Mouse (Mus musculus): Measurements from ENCODE around the gene Dcbld1. TPM values are rescaled to one million over a fixed set of nuclear protein-coding genes. Genes with fewer than 3 reads are reported as not detected.
A peak's percentile ranks its signal among the peaks of the same experiment; 100 is the strongest.

Dcbld1 gene
- polyA plus RNA-seq, 2 experiments: 9.2 to 11.5 TPM

GRCm38 (mm10) chr10:52234654-52234981 is 1.2 kb downstream of the Dcbld1 start:
- H3K4me3 ChIP-seq (replicated peaks; ENCODE audit: low read length): peak overlapping the region; percentile 83
- no peak for DNase-seq (ENCODE audit: low spot score)
- no peak overlapping the region for H3K27ac ChIP-seq (replicated peaks; ENCODE audit: low read depth, low read length)
- no peak for ATAC-seq (ENCODE audit: low FRiP score, low read depth)
- no peak for TF ChIP-seq POLR2A (IDR thresholded peaks at IDR 0.05; ENCODE audit: borderline replicate concordance, extremely low read depth, insufficient read depth, insufficient read length)
- no peaks in the 10 kb centered on the region for H3K27me3 ChIP-seq (ENCODE audit: control insufficient read depth, insufficient read depth, low read length)
- peak overlapping the region; percentile 87 for H3K9ac ChIP-seq (ENCODE audit: low read depth, low read length, severe bottlenecking)
- no peaks in the 10 kb centered on the region for H3K36me3 ChIP-seq (ENCODE audit: control insufficient read depth, insufficient read depth, low read length)
- 8% methylated on average over 7 of the region's 7 CpGs for WGBS
- H3K4me1 ChIP-seq (ENCODE audit: control insufficient read depth, insufficient read depth, low read length): peaks cover 9% of the 10 kb centered on the region
- peak overlapping the region; percentile 78 for H3K4me2 ChIP-seq (replicated peaks; ENCODE audit: low read depth, low read length, severe bottlenecking)
- no peaks in the 10 kb centered on the region for H3K9me3 ChIP-seq (ENCODE audit: control insufficient read depth, low read length)

GRCm38 (mm10) chr10:52235461-52235860 is 2.0 kb downstream of the Dcbld1 start:
- no peak for TF ChIP-seq POLR2A (IDR thresholded peaks at IDR 0.05; ENCODE audit: borderline replicate concordance, extremely low read depth, insufficient read depth, insufficient read length)
- no peak overlapping the region for H3K4me2 ChIP-seq (replicated peaks; ENCODE audit: low read depth, low read length, severe bottlenecking)
- H3K9me3 ChIP-seq (ENCODE audit: control insufficient read depth, low read length): no peaks in the 10 kb centered on the region
- H3K4me1 ChIP-seq (ENCODE audit: control insufficient read depth, insufficient read depth, low read length): peaks cover 9% of the 10 kb centered on the region
- H3K36me3 ChIP-seq (ENCODE audit: control insufficient read depth, insufficient read depth, low read length): no peaks in the 10 kb centered on the region
- WGBS: 88% methylated on average over 5 of the region's 5 CpGs
- no peak overlapping the region for H3K9ac ChIP-seq (ENCODE audit: low read depth, low read length, severe bottlenecking)
- no peak overlapping the region for H3K27ac ChIP-seq (replicated peaks; ENCODE audit: low read depth, low read length)
- DNase-seq (ENCODE audit: low spot score): no peak
- H3K4me3 ChIP-seq (replicated peaks; ENCODE audit: low read length): 0 out of 2 replicates have a peak overlapping the region, but pooled peaks have one; percentile 83
- ATAC-seq (ENCODE audit: low FRiP score, low read depth): no peak
- no peaks in the 10 kb centered on the region for H3K27me3 ChIP-seq (ENCODE audit: control insufficient read depth, insufficient read depth, low read length)

- 84% methylated on average over 5 of the region's 5 CpGs for whole genome bisulfite sequencing
- TF ChIP-seq POLR2A (IDR thresholded peaks at IDR 0.05; ENCODE audit: borderline replicate concordance, extremely low read depth, insufficient read depth, insufficient read length): no peak
Observed at GRCm38 (mm10) chr10:52242015-52242414, 8.6 kb downstream of the Dcbld1 start.

GRCm38 (mm10) chr10:52242680-52243323 is 9.4 kb downstream of the Dcbld1 start:
- ATAC-seq (ENCODE audit: low FRiP score, low read depth): no peak; the same call in 1 of the 2 replicates
- Histone ChIP-seq H3K4me2 (replicated peaks; ENCODE audit: low read depth, low read length, severe bottlenecking) (no peak overlapping the region), H3K27ac (replicated peaks; ENCODE audit: low read depth, low read length) (no peak overlapping the region), H3K4me3 (replicated peaks; ENCODE audit: low read length) (no peak overlapping the region), H3K36me3 (ENCODE audit: control insufficient read depth, insufficient read depth, low read length) (no peaks in the 10 kb centered on the region), H3K4me1 (ENCODE audit: control insufficient read depth, insufficient read depth, low read length) (no peaks in the 10 kb centered on the region), H3K9me3 (ENCODE audit: control insufficient read depth, low read length) (no peaks in the 10 kb centered on the region), H3K27me3 (ENCODE audit: control insufficient read depth, insufficient read depth, low read length) (no peaks in the 10 kb centered on the region), H3K9ac (ENCODE audit: low read depth, low read length, severe bottlenecking) (no peak overlapping the region)
- 42% methylated on average over 7 of the region's 7 CpGs for WGBS
- TF ChIP-seq POLR2A (IDR thresholded peaks at IDR 0.05; ENCODE audit: borderline replicate concordance, extremely low read depth, insufficient read depth, insufficient read length): no peak
- DNase-seq (ENCODE audit: low spot score): no peak

More at GRCm38 (mm10) chr10:52242015-52242414, 8.6 kb downstream of the Dcbld1 start:
- no peak for ATAC-seq (ENCODE audit: low FRiP score, low read depth)
- Histone ChIP-seq H3K9ac (ENCODE audit: low read depth, low read length, severe bottlenecking) (no peak overlapping the region), H3K27ac (replicated peaks; ENCODE audit: low read depth, low read length) (no peak overlapping the region), H3K36me3 (ENCODE audit: control insufficient read depth, insufficient read depth, low read length) (no peaks in the 10 kb centered on the region), H3K4me2 (replicated peaks; ENCODE audit: low read depth, low read length, severe bottlenecking) (no peak overlapping the region), H3K4me1 (ENCODE audit: control insufficient read depth, insufficient read depth, low read length) (no peaks in the 10 kb centered on the region), H3K27me3 (ENCODE audit: control insufficient read depth, insufficient read depth, low read length) (no peaks in the 10 kb centered on the region), H3K4me3 (replicated peaks; ENCODE audit: low read length) (no peak overlapping the region), H3K9me3 (ENCODE audit: control insufficient read depth, low read length) (no peaks in the 10 kb centered on the region)
- no peak for DNase-seq (ENCODE audit: low spot score)

GRCm38 (mm10) chr10:52246207-52246606 is 12.8 kb downstream of the Dcbld1 start:
- Histone ChIP-seq H3K4me1 (ENCODE audit: control insufficient read depth, insufficient read depth, low read length) (no peaks in the 10 kb centered on the region), H3K9me3 (ENCODE audit: control insufficient read depth, low read length) (no peaks in the 10 kb centered on the region), H3K9ac (ENCODE audit: low read depth, low read length, severe bottlenecking) (no peak overlapping the region), H3K27me3 (ENCODE audit: control insufficient read depth, insufficient read depth, low read length) (no peaks in the 10 kb centered on the region), H3K27ac (replicated peaks; ENCODE audit: low read depth, low read length) (no peak overlapping the region), H3K4me3 (replicated peaks; ENCODE audit: low read length) (no peak overlapping the region), H3K4me2 (replicated peaks; ENCODE audit: low read depth, low read length, severe bottlenecking) (no peak overlapping the region), H3K36me3 (ENCODE audit: control insufficient read depth, insufficient read depth, low read length) (no peaks in the 10 kb centered on the region)
- DNase-seq (ENCODE audit: low spot score): no peak
- TF ChIP-seq POLR2A (IDR thresholded peaks at IDR 0.05; ENCODE audit: borderline replicate concordance, extremely low read depth, insufficient read depth, insufficient read length): no peak
- no peak for ATAC-seq (ENCODE audit: low FRiP score, low read depth)
- WGBS: 93% methylated on average over 3 of the region's 3 CpGs
